Mouse (Mus musculus) yolk sac, embryonic 10.5 days (tissue): ENCODE results near the gene Kcnc3.

Experiments used
- DNase-seq: peaks from one replicate; pipeline ENCODE4 v3.0.0-alpha.2; 2017; ENCODE audit warnings: low spot score

Gene Kcnc3

GRCm38 (mm10) chr7:44626966-44627365 lies 36.5 kb downstream of the Kcnc3 start:
- no peak for DNase-seq

DNA sequence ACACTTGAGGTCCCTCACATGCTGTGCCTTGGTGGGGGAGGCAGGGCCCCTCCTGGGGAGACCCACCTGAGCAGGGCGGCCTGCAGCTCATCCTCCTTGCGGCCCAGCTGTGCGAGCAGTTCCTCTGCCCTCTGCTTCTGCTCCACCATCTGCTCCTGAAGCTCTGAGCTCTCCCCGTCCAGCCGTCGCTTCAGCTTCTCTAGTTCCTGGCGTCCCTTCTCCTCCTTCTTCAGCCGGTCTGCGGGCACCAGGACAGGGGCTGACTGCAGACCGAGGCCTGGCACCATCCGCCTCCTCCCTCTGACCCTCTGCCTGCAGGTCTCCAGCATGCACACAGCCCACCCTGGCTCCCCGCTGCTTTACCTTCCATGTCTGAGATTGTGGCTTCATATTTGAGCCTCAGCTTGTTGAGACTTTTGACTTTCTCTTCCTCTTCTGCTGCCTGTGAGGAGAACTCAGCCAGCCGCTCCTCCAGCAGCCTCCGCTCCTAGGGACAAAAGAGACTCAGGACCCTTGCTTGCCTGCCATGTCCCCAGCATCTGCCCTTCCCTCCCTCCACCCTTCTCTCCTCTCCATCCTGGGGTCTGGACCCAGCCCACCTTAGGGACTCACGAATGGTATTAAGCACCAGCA lies 38.1 kb downstream of the Kcnc3 start:
- no peak for DNase-seq

- no peak for DNase-seq
Measured at GRCm38 (mm10) chr7:44630437-44630836, 40.0 kb downstream of the Kcnc3 start.

DNA sequence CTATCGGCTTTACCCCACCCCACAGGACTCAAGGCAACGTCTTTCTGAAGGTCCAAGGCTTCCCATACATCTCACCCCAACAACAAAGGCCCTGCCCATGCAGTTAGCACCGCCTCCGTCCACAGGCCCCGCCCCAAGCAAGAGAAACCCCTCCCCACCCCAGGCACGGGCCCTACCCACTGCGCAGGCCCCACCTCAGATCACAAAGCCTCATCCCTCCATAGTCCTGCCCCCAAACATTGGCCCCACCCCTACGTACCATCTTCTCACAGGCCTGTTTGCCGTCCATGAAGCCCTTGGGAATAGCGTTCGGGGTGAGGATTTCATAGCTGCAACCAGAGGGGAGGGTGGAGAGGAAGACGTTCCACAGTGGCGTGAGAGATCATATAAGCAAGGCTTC lies 42.2 kb downstream of the Kcnc3 start:
- no peak for DNase-seq

DNA sequence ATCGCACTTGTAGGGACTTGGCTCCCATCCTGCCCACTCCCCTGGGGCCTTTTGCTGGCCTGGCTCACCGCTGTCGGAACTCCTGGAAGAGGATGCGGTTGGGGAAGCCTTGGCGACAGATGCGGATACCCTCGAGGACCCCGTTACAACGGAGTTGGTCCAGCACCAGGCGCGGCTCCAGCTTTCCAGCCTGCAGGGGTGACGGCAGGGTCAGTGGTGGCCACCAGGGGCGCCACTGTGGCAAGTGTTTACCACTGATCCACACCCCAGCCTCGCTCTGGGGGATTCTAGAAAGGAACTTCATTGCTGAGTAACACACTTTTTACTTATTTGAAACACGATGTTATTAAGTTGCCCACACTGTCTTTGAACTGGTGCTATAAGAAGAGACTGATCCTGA lies 42.9 kb downstream of the Kcnc3 start:
- DNase-seq = no peak

- no peak for DNase-seq
Measured at GRCm38 (mm10) chr7:44636684-44637083, 46.2 kb downstream of the Kcnc3 start.

- DNase-seq = no peak
Measured at GRCm38 (mm10) chr7:44638663-44639062, 48.2 kb downstream of the Kcnc3 start.

DNA sequence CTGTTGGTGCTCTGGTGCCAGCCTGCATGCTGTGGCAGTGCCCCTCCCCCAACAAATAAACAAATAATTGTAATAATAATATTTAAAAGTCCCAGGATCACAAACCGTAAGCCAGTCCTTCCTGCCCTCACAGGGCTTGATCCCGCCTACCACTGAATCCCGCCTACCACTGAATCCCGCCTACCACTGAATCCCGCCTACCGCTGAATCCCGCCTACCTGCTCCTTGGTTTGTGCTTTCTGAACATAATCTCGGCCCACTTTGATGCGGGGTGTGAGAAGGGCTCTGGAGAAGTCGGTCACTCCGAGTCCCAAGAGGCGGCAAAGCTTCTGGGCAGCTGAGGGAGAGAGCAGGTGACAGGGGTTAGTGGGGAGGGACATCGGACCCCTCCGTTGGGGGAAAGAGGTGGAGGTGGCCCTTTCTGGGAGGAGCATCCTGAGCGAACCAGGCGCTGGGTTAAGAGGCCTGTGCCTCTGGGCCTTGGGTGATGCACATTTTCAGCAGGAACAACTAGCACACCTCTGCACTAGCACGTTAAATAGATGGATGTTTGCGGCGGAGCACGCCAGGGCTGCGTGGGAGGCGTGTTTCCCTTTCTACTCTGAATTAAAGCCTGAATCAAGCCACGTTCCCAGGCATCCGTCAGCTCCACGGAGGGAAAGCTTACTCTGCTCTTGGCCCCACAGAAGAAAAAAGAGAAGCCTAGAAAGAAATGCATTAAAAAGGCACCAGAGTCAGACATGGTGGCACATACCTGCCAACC lies 50.6 kb downstream of the Kcnc3 start:
- DNase-seq = no peak

- no peak for DNase-seq
Measured at GRCm38 (mm10) chr7:44641887-44642286, 51.4 kb downstream of the Kcnc3 start.

DNA sequence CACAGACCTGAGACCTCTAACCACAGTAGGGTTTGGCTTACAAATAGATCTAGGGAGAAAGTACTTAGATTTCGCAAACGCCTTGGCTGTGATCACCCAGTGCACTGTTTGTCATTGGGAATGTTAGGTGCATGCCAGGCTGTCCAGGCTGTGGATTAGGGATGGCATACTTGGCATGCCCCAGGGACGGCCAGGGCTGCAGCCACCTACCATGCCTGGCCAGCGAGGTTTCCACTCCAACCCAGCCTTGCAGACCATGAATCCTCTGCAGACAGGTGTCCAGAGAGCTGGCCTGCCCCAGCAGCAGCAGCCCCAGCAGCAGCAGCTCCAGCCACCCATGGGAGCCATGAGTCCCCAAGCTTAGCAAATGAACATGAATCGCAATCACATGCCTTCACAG lies 54.8 kb downstream of the Kcnc3 start:
- no peak for DNase-seq

DNA sequence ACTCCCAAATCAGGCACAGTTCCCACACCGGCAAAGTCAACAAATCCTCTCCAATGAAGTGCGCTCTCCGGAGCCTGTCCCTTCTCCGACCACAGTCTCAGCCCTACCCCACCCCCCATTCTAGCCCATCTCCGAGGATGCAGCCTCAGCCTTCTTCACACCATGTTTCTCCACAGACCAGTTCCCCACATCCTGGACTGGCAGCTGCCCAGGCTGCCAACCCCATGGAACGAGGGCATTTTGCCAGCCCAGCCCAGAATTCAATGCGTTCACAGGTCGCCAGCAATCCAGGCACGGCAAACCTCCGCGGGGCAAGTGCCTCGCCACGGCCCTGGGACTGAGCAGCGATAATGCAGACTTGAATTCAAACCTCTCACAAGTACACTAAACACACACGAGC lies 55.5 kb downstream of the Kcnc3 start:
- no peak for DNase-seq

DNA sequence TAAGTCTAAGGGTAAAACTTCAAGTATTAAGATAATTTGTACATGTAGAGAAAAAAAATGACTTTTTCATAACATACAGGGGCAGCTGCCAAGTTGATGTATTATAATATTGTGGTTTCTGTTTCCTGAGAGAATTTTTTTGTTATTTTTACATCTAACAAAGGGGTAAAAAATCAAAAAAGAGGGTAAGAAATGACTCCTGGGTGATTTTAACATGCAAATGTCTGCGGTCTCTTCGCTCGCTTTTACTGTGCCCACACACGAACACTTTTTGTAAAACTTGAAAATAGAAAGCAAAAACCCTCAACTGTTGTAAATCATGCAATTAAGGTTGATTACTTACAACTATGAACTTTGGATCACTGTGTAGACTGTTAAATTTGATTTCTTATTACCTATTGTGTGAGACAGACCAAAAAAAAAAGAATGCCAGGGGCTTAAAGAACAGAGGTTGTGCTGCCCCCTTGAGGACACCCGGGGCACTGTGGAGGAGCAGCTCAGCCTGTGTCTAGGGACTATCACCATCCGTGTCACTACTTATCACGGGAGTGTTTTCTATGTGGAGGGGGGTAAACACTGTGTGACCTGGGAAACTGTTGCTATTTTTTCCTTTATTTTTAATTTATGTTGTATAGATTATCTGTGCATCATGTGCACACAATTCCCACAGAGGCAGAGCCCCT lies 56.7 kb downstream of the Kcnc3 start:
- no peak for DNase-seq

DNA sequence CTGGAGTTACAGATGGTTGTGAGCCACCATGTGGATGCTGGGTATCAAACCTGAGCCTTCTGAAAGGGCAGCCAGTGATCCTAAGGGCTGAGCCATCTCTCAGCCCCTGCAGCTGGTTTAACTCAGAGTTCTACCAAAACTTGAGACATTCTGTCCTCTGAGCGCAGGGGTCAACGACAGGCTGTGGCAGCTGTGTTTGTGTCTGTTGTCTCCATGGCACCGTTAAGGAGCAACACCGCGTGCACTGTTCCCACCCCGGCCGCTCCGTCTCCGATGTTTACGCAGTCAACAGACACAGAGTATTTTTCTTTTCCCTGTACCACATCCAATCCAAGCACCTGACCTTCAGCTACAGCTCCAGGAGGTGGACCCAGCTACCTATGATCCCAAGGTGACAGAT lies 57.3 kb downstream of the Kcnc3 start:
- no peak for DNase-seq

DNA sequence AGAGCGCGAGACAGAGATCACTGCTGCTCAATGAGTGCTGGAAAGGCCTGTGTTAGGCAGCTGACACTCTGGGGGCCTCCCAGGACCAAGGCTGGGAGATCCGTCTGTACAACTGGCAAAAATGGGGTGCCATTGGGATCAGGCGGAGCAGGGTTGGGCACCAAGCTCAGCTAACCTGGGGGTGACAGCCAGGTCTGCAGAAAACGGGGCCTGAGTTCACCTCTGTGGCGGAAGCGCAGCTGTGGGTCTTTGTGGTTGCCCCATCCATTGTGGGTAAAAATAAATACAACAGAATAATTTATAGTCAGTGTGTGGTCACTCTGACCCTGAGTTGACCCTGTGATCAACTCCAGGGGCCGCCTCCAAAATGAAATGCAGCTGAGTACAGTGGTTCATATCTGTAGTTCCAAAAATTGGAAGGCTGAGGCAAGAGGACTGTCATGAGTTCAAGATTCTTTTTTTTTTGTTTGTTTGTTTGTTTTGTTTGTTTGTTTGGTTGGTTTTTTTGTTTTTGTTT lies 58.7 kb downstream of the Kcnc3 start:
- DNase-seq = no peak

- DNase-seq = no peak
Measured at GRCm38 (mm10) chr7:44649990-44650389, 59.5 kb downstream of the Kcnc3 start.

DNA sequence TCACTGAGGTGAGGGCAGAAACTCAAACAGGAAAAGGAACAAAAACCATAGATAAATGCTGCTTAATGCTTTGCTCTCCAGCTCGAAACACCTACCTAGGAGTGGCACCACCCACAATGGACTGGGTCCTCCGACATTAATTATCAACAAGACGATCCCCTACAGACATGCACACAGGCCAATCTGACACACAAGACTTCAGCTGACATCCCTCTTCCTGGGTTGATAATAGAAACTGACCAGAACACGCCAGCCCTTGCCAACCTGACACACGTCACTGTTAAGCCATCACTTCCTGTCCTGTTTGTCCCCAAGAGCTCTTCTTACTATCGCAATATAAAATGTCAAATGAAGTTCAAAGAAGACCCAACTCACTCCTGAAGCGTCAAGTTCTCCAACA lies 61.0 kb downstream of the Kcnc3 start:
- DNase-seq = no peak

DNA sequence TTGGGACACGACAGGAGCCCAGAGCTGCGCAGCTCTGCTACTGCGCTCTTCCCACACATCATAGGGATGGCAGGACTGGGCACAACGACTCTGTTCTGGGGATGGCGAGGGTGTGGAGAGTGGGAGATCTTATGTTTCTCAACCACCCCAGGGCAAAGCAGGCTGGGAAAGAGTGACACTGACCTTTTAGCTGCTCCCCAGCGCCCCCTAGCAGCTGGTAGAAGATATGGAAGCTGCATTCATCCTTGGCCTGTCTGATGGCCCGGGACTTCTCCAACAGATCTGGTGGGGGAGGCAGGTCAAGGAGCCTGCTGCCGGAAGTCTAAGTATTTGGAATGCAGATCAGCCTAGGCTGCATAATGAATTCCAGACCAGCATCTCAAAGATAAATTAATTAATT lies 63.3 kb downstream of the Kcnc3 start:
- DNase-seq = no peak
